Mouse (Mus musculus): ENCODE data around the gene Cdr2l.

The Cdr2l gene

GRCm38 (mm10) chr11:115381743-115382539, at the start of gene Cdr2l:
Cdr2l (plus strand) TSS chr11:115381916.
- ATAC-seq (ENCODE audit: low TSS enrichment) = peak; percentile 86

GRCm38 (mm10) chr11:115334531-115334930, 47.2 kb upstream of the Cdr2l start, which contains the start of gene Otop3:
Otop3 (plus strand) TSS chr11:115334731.
- no peak for ATAC-seq (ENCODE audit: low TSS enrichment)

GRCm38 (mm10) chr11:115335223-115335622, 46.5 kb upstream of the Cdr2l start:
- ATAC-seq (ENCODE audit: low TSS enrichment) = no peak

- ATAC-seq (ENCODE audit: low TSS enrichment) = no peak
These were observed 45.6 kb upstream of the Cdr2l start for GRCm38 (mm10) chr11:115336115-115336514.

- ATAC-seq (ENCODE audit: low TSS enrichment) = no peak
These were observed 44.4 kb upstream of the Cdr2l start for GRCm38 (mm10) chr11:115337350-115337749.

GRCm38 (mm10) chr11:115337826-115338225, 43.9 kb upstream of the Cdr2l start:
- ATAC-seq (ENCODE audit: low TSS enrichment) = no peak

GRCm38 (mm10) chr11:115341246-115341645, 40.5 kb upstream of the Cdr2l start:
- no peak for ATAC-seq (ENCODE audit: low TSS enrichment)

- ATAC-seq (ENCODE audit: low TSS enrichment) = no peak
These were observed 39.9 kb upstream of the Cdr2l start for GRCm38 (mm10) chr11:115341866-115342265.

GRCm38 (mm10) chr11:115344967-115345366, 36.7 kb upstream of the Cdr2l start:
- peak; percentile 28; the same call in 1 of the 2 replicates for ATAC-seq (ENCODE audit: low TSS enrichment)

GRCm38 (mm10) chr11:115345515-115345914, 36.2 kb upstream of the Cdr2l start:
- ATAC-seq (ENCODE audit: low TSS enrichment) = no peak

- ATAC-seq (ENCODE audit: low TSS enrichment) = no peak
These were observed 33.0 kb upstream of the Cdr2l start for GRCm38 (mm10) chr11:115348681-115349248.

GRCm38 (mm10) chr11:115349976-115350375, 31.7 kb upstream of the Cdr2l start:
- no peak for ATAC-seq (ENCODE audit: low TSS enrichment)

- ATAC-seq (ENCODE audit: low TSS enrichment) = no peak
These were observed 28.3 kb upstream of the Cdr2l start for GRCm38 (mm10) chr11:115353375-115353774.

GRCm38 (mm10) chr11:115354183-115354582, 27.5 kb upstream of the Cdr2l start:
- ATAC-seq (ENCODE audit: low TSS enrichment) = peak; percentile 71; the same call in 1 of the 2 replicates

GRCm38 (mm10) chr11:115358468-115358867, 23.2 kb upstream of the Cdr2l start:
- peak; percentile 25; the same call in 1 of the 2 replicates for ATAC-seq (ENCODE audit: low TSS enrichment)

- ATAC-seq (ENCODE audit: low TSS enrichment) = peak; percentile 31; the same call in 1 of the 2 replicates
These were observed 22.4 kb upstream of the Cdr2l start for GRCm38 (mm10) chr11:115359293-115359692.

- ATAC-seq (ENCODE audit: low TSS enrichment) = no peak
These were observed 22.0 kb upstream of the Cdr2l start for GRCm38 (mm10) chr11:115359726-115360125.

- ATAC-seq (ENCODE audit: low TSS enrichment) = no peak
These were observed 17.6 kb upstream of the Cdr2l start for GRCm38 (mm10) chr11:115364136-115364535.

GRCm38 (mm10) chr11:115366039-115366705, 15.5 kb upstream of the Cdr2l start:
- no peak for ATAC-seq (ENCODE audit: low TSS enrichment)

GRCm38 (mm10) chr11:115366706-115367394, 14.9 kb upstream of the Cdr2l start:
- ATAC-seq (ENCODE audit: low TSS enrichment) = peak; percentile 68

GRCm38 (mm10) chr11:115367395-115367944, 14.2 kb upstream of the Cdr2l start, which contains the start of gene Hid1:
Hid1 (minus strand) TSS chr11:115367756.
- ATAC-seq (ENCODE audit: low TSS enrichment) = peak; percentile 86

GRCm38 (mm10) chr11:115370368-115370767, 11.3 kb upstream of the Cdr2l start:
- ATAC-seq (ENCODE audit: low TSS enrichment) = no peak
